Mouse (Mus musculus): ENCODE results near the gene Mark1.

DNA sequence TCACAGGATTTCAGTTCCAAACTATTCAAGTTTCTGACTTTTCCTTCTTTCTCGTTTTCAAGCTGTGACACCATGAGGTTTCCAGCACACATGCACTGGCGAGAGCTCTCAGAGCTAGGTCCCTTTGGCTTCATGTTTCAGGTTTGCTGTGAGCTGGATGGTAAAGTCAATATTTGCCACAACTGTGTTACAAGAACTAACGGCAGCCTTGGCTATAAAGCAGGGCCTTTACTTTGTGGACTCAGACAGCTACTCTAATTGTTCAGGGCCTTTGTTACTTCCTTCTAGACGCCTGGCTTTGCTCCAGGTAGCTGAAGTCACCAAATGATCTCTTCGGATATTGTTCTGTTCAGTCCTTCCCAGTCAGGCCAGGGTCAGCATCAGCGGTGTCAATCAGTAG is 63.9 kb downstream of the Mark1 start:
- TF ChIP-seq CEBPB (IDR thresholded peaks at IDR 0.05; ENCODE audit: low read depth), result no peak
- TF ChIP-seq CTCF (IDR thresholded peaks at IDR 0.05; ENCODE audit: control insufficient read depth, insufficient read depth, insufficient read length), result no peak
- no peak for TF ChIP-seq MYOD1 (IDR thresholded peaks at IDR 0.05; ENCODE audit: control insufficient read depth, insufficient read length, low read depth)
- TF ChIP-seq FOSL1 (IDR thresholded peaks at IDR 0.05; ENCODE audit: insufficient read depth, low read length, poor library complexity, severe bottlenecking), result no peak
- TF ChIP-seq USF1 (IDR thresholded peaks at IDR 0.05; ENCODE audit: low read depth), result no peak

Measured in C2C12 (cell line).